Mouse (Mus musculus): ENCODE data around the gene Lrrk2. TPM values are rescaled to one million over a fixed set of nuclear protein-coding genes. Genes with fewer than 3 reads are reported as not detected.
"Not testable (repeated sequence)": the region's sequence is repeated elsewhere in the genome, so short reads cannot be mapped to it uniquely, and the experiment has no call there.

The Lrrk2 gene
- total RNA-seq, 2 experiments from 2014 or later = 11.2 to 12.4 TPM

- no peak for DNase-seq (ENCODE audit: low spot score)
- intact Hi-C loops (cut with DNase I) = no loop called here
Measured at GRCm38 (mm10) chr15:91779166-91779565, 106.2 kb downstream of the Lrrk2 start.

GRCm38 (mm10) chr15:91781172-91781571 lies 108.2 kb downstream of the Lrrk2 start:
- intact Hi-C loops (cut with DNase I) = loop anchor here (5.0 kb wide), 1 partner anchor 451 kb away; no protein-coding TSS in a partner anchor
- no peak for DNase-seq (ENCODE audit: low spot score)

- intact Hi-C loops (cut with DNase I) = no loop called here
- no peak for DNase-seq (ENCODE audit: low spot score)
Measured at GRCm38 (mm10) chr15:91788338-91788737, 115.4 kb downstream of the Lrrk2 start.

- intact Hi-C loops (cut with DNase I) = no loop called here
- no peak for DNase-seq (ENCODE audit: low spot score)
Measured at GRCm38 (mm10) chr15:91806463-91806862, 133.5 kb downstream of the Lrrk2 start.

GRCm38 (mm10) chr15:91835319-91835718 lies 162.3 kb downstream of the Lrrk2 start:
- intact Hi-C loops (cut with DNase I) = no loop called here
- no peak for DNase-seq (ENCODE audit: low spot score)

- no peak for DNase-seq (ENCODE audit: low spot score)
- intact Hi-C loops (cut with DNase I) = no loop called here
Measured at GRCm38 (mm10) chr15:91837965-91838364, 165.0 kb downstream of the Lrrk2 start, which contains the start of gene Smgc. Gene Smgc (plus strand): TSS chr15:91838265.

- intact Hi-C loops (cut with DNase I); DNase-seq (ENCODE audit: low spot score): not testable (repeated sequence)
Measured at GRCm38 (mm10) chr15:91864130-91864529, 191.2 kb downstream of the Lrrk2 start.

Other genes starting within 250 kb of the Lrrk2 start
- 1 to 10 TPM; 1.3 to 1.4 TPM for gene Slc2a13, start 99.9 kb upstream of the Lrrk2 start, total RNA-seq (2021)
- gene Smgc, start 165.1 kb downstream of the Lrrk2 start, total RNA-seq (2021) = not detected

Data from heart, postnatal 25 days (tissue).